Mouse (Mus musculus) bone marrow, adult 2 months (tissue): Measurements from ENCODE around the gene Boll. TPM values are rescaled to one million over a fixed set of nuclear protein-coding genes. Genes with fewer than 3 reads are reported as not detected.

ENCODE experiments used
- H3K27ac ChIP-seq: fragments of 200-500 bp; 2 replicates; pipeline ENCODE4 v1.5.1; 2012; ENCODE audit warnings: low read depth, mild to moderate bottlenecking, control low read depth, inconsistent platforms, low read length; ENCODE audit not compliant: control insufficient read depth, poor library complexity, insufficient read depth
- H3K4me1 ChIP-seq: fragments of 200-500 bp; 2 replicates; pipeline ENCODE4 v1.6.1; 2011; ENCODE audit warnings: low read length; ENCODE audit not compliant: control insufficient read depth, insufficient read depth
- H3K4me3 ChIP-seq: fragments of 200-500 bp; replicated peaks from 2 replicates; pipeline ENCODE3; 2011; ENCODE audit warnings: mild to moderate bottlenecking, low read depth, low read length, control low read depth; ENCODE audit not compliant: control insufficient read depth
- CTCF ChIP-seq: fragments of 200-500 bp; IDR thresholded peaks from 2 replicates; pipeline ENCODE4 v1.5.1; 2011; ENCODE audit warnings: low read length, control low read depth; ENCODE audit not compliant: control insufficient read depth, insufficient read depth
- POLR2A ChIP-seq: fragments of 200-500 bp; IDR thresholded peaks from 2 replicates; pipeline ENCODE4 v1.6.1; 2011; ENCODE audit warnings: low read depth, mild to moderate bottlenecking, control low read depth, low read length, borderline replicate concordance; ENCODE audit not compliant: control insufficient read depth
- WGBS: fragments of 180-500 bp; shearing (Covaris S2); methylation state at CpG from one replicate; pipeline ENCODE4 v1.1.7; 2018; 5-methylcytosine and 5-hydroxymethylcytosine counted together
- polyA plus RNA-seq: library from polyadenylated mRNA; stranded (reverse); fragments of >200 nt; gene quantifications from 2 replicates; pipeline ENCODE4 v1.2.4, GENCODE M21; 2011; ENCODE audit warnings: low replicate concordance; ENCODE audit not compliant: missing spikeins, insufficient read depth, insufficient read length

The Boll gene
- polyA plus RNA-seq, 1 experiment, result not detected

DNA sequence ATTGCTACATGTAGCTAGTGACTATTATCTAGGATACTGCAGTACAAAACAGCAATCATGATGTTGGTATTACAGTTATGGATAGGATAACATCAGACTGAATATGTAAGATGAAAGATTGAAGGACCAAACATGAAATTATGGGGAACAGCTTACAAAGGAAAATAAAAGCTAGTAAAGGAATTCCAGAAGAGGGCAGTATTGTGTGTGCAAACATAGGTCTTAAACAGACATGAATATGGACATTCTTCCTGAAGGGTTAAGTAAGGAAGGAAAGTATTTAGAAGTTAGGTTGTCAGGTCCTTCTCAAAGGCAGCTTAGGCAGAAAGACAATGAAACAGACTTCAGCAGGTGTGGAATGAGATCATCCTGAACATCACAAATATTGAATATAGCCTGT lies 62.2 kb downstream of the Boll start:
- H3K4me3 ChIP-seq, result no peak overlapping the region
- TF ChIP-seq POLR2A, result no peak
- TF ChIP-seq CTCF, result no peak
- H3K27ac ChIP-seq, result no peak overlapping the region
- H3K4me1 ChIP-seq, result no peaks in the 10 kb centered on the region

DNA sequence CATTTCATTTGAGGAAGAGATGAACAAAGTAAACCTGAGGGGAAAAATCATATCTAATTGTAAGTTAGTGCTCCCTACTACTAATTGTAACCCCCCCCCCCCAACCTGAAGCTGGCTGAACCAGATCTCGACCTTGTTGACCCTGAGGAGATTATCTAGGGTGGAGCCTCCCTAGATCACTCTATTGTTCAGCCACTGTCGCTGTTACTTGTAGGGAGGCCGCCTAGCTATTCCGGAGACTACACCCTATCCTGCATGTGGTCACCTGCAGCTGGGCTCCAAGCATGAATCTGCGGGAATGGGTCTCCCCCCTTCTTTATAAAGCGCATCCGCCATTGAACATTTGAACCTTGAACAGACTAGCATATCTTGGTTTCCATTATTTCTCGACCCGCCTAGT lies 84.2 kb downstream of the Boll start:
- Histone ChIP-seq H3K4me1 (no peaks in the 10 kb centered on the region), H3K27ac (no peak overlapping the region), H3K4me3 (no peak overlapping the region)
- 83% methylated on average over 9 of the region's 9 CpGs for WGBS
- TF ChIP-seq POLR2A, result no peak

GRCm38 (mm10) chr1:55265447-55265846 lies 97.8 kb downstream of the Boll start:
- TF ChIP-seq POLR2A (no peak), CTCF (no peak)
- Histone ChIP-seq H3K27ac (no peak overlapping the region), H3K4me3 (no peak overlapping the region), H3K4me1 (no peaks in the 10 kb centered on the region)
- WGBS, result 59% methylated on average over 2 of the region's 2 CpGs

DNA sequence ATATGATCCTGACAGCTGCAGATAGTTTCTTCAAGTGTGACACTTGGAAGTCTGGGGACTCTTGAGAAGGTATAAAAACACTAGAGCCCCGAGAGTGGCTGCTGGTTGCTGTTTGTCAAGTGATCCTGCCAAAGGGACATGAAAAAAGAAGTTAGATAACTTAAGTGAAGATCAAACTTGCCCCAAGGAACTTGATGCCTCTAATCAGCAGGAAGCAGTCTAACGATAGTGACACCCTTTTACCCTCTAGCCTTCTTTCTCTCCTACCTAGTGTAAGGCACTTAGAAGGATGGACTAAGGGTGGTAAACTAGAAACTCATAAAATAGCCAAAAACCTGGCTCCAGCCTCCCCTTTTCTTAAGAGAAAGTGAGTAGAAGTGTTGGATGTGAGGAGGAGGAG lies 98.9 kb downstream of the Boll start:
- 49% methylated on average over 2 of the region's 2 CpGs for WGBS

GRCm38 (mm10) chr1:55246374-55246773 lies 116.9 kb downstream of the Boll start:
- TF ChIP-seq POLR2A (no peak), CTCF (no peak)
- Histone ChIP-seq H3K27ac (no peak overlapping the region), H3K4me1 (no peaks in the 10 kb centered on the region), H3K4me3 (no peak overlapping the region)
- 80% methylated on average over 2 of the region's 2 CpGs for WGBS

More for the DNA sequence above, 98.9 kb downstream of the Boll start:
- H3K4me3 ChIP-seq, result no peak overlapping the region
- TF ChIP-seq POLR2A (no peak), CTCF (no peak)
- H3K4me1 ChIP-seq, result no peaks in the 10 kb centered on the region
- no peak overlapping the region for H3K27ac ChIP-seq

DNA sequence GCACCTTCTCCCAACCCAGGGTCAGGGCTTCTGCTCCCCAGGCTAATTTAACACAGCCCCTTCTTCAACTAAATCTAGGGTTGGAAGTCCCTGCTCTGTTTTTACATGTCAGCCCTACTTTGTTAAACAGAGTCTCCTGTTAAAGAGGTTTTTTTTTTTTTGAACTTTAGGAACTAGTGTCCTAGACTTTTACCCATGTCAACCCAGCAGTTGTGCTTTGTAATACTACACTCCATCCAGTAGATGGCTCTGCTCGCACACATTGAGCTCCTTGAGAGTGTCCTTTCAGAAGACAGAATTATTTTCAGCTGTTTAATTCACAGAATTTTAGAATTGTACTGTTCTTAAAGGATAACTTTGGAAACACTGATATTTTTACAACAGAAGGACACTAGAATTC lies 124.0 kb downstream of the Boll start:
- no peaks in the 10 kb centered on the region; the same call in 1 of the 2 replicates for H3K4me1 ChIP-seq
- no peak overlapping the region for H3K27ac ChIP-seq
- H3K4me3 ChIP-seq, result no peak overlapping the region
- TF ChIP-seq POLR2A, result no peak
- TF ChIP-seq CTCF, result no peak
- WGBS, result 2% methylated on average over 1 of the region's 1 CpGs

GRCm38 (mm10) chr1:55238496-55238895 lies 124.8 kb downstream of the Boll start:
- H3K4me1 ChIP-seq, result no peaks in the 10 kb centered on the region; the same call in 1 of the 2 replicates
- 17% methylated on average over 13 of the region's 13 CpGs for WGBS
- peak overlapping the region; percentile 85 for H3K4me3 ChIP-seq
- no peak overlapping the region for H3K27ac ChIP-seq
- TF ChIP-seq CTCF, result no peak
- no peak for TF ChIP-seq POLR2A

GRCm38 (mm10) chr1:55237643-55238161 lies 125.6 kb downstream of the Boll start:
- WGBS, result under 1% methylated on average over 23 of the region's 23 CpGs

More at GRCm38 (mm10) chr1:55237643-55238161, 125.6 kb downstream of the Boll start:
- H3K4me1 ChIP-seq, result no peaks in the 10 kb centered on the region; the same call in 1 of the 2 replicates
- TF ChIP-seq CTCF (no peak), POLR2A (no peak)
- peak overlapping the region; percentile 79; the same call in 1 of the 2 replicates for H3K27ac ChIP-seq
- H3K4me3 ChIP-seq, result peak overlapping the region; percentile 85
